Mouse (Mus musculus) cerebellum, adult 2 months (tissue): Measurements from ENCODE around the gene Hexim2.

ENCODE experiments used
- CTCF ChIP-seq: fragments of 200-500 bp; IDR thresholded peaks from 2 replicates; pipeline ENCODE4 v1.5.1; 2011; ENCODE audit warnings: low read depth, mild to moderate bottlenecking, control low read depth, low read length, moderate library complexity, borderline replicate concordance; ENCODE audit not compliant: insufficient read depth
- POLR2A ChIP-seq: fragments of 200-500 bp; IDR thresholded peaks from 2 replicates; pipeline ENCODE4 v1.6.1; 2011; ENCODE audit warnings: low read length, control low read depth, borderline replicate concordance; ENCODE audit not compliant: insufficient read depth

- TF ChIP-seq POLR2A (no peak), CTCF (no peak)
Measured at GRCm38 (mm10) chr11:103093862-103094833, 38.1 kb upstream of the Hexim2 start.
